Mouse (Mus musculus) adrenal gland, adult (tissue): ENCODE measurements around the gene Serpina3b.

Experiments
- DNase-seq, 2 experiments: peaks; one replicate each; pipeline ENCODE4 v3.0.0; 2022 to 2023; ENCODE audit warnings: low spot score in 1 of 2; ENCODE audit not compliant: inconsistent age in 2 of 2

The Serpina3b gene

DNA sequence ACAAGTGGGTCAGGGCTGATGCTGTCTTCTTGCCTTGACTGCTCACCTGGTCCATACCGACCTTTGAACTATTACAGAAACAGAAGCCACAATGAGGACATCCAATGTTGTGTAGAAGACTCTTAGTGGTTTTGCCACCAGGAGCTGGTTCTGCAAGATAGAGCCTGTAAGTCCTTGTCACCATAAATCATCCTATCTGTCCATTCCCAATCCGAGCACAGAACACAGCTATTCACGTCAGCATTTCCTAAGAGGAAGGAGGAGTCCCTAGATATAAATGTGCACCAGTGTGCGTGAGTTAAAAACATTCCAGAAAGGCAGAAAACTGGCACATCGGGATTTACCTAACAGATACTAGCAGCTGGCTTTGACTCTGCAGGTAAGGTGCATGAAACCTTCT is at the start of gene Serpina3b:
Gene Serpina3b, plus strand, starts transcription at position 301 of the 400 bp plus-strand sequence.
- DNase-seq = no peak

DNA sequence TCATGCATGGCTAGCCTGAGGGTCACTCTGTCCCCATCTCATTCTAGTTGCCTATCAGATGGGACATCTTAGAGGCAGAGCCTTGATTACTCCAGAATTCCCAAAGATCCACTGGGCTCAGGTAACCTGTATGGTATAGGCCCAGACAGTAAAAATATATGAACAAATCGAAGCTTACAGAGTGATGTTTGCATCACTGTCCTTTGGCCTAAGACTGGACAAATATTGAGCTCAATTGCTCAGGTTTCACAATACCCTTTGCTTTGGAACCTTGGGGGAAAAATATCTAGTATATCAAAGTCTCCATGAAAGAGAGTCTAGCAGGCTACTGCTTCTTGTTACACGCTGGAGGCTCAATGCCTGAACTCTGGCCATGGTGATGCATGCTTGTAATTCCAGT is 37.7 kb upstream of the Serpina3b start:
- DNase-seq = no peak

DNA sequence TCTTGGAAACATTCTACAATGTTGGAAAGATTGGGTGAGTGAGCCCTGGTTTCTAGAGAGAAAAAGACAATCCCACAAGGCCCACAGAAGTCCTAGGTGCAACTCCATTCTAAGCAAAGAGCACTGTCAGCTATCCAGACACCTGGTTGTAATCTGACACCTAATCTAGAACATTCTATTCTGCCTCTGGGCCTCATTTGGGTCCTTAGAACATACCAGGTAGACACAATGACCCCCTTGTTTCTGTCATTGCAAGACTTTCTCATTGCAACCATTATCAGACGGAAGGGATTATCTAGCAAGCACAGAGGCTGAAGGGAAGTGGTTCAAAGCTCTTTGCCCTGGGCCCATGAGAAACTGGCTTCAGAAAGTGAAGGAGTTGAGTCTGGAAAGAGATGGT is 36.5 kb upstream of the Serpina3b start:
- DNase-seq = no peak

DNA sequence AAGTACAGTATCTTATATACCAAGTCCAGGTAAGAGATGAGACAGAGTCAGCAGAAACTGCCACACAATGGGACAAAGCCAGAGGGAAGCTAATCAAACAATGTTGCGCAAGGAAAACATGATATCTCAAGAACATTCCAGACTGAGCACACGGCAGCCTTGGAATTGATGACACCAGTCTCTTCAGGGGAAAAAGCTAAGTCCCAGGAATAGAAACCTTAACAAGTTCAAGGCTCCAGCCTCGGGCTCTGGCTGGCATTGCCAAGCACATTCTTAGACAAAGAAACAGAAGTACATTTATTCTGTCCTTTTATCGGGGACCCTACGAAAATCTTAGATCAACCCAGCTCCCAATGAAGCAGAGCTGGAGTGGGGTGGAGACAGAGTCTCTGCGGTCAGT is 27.0 kb upstream of the Serpina3b start, which contains the start of gene Serpina5:
Gene Serpina5, plus strand, starts transcription at position 346 of the 400 bp plus-strand sequence.
- peak; percentile 47 to 58 for DNase-seq

DNA sequence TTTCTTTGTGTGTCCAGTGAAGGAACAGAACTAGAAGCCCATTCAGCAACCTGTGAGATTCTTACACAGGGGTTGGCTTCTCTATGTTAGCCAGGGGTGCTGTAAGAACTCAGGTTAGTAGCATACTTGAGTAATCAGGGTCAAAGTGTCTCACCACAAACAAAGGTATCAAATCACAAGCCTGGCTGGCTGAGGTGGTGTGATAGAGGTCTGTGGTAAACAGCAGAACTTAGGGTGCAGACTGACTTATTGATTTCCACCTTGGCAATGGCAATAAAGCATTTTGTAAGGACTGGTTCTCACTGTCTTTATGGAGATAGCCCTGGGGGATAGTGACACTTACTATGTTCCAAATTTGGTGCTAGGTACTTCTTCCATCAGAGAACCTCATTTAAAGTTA is 21.9 kb upstream of the Serpina3b start:
- no peak for DNase-seq

DNA sequence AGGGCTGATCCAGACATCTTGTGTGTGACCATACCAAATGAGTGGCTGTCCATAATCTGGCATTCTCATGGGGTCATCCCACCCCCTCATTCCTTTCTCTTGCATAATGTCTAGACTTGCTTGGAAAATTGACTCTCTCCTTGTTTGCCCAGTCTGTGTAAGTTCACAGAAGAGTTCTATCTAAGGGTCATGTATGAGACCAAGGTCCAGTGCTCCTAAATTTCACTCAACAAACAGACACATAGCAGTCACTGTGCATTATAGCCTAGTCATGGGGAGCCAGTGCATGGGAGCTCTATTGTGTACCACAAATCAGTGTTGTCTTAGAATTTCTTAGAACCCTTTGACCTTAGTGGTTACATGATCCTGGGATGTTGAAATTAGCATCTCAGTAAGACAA is 20.9 kb upstream of the Serpina3b start:
- no peak for DNase-seq

DNA sequence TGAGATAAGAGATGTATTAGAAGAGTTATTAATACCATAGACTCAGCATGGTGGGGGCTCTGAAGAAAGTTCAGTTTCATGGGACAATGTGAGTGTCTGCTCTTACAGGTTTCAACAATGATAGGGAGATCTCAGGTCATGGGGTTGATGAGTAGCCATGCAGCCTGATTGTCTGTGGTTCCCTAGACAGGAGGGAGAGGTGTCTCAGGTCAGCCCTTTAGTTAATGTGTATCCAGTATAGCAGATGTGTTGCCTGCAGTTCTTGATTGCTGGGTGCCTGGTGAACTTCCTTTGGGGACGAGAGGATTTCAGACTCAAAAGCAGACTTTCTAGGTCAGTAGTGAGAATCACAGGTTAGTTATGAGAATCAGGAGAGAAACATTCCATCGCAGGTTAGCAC is 19.3 kb upstream of the Serpina3b start:
- DNase-seq = no peak

DNA sequence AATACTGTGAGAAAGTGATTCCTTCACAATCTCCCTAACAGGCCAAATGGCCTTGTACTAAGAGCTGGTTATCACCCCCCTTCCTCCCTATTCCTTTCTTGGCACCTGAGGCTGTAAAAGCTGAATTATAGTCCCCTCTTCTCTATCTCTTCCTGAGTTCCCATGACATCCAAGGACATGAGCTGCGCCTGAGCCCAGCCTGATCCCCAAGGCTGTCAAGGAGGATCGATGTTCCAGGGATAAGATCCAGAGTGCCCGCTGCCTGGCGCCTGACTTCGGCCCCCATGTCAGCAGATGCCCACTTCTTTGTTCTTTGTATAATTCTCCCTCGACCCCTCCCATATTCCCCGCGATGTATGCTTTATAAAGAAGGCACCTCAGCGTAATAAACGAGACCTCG is 15.5 kb upstream of the Serpina3b start, which contains the start of gene Serpina3a:
Gene Serpina3a, plus strand, starts transcription at position 392 of the 400 bp plus-strand sequence.
- DNase-seq = peak; percentile 30 to 46

DNA sequence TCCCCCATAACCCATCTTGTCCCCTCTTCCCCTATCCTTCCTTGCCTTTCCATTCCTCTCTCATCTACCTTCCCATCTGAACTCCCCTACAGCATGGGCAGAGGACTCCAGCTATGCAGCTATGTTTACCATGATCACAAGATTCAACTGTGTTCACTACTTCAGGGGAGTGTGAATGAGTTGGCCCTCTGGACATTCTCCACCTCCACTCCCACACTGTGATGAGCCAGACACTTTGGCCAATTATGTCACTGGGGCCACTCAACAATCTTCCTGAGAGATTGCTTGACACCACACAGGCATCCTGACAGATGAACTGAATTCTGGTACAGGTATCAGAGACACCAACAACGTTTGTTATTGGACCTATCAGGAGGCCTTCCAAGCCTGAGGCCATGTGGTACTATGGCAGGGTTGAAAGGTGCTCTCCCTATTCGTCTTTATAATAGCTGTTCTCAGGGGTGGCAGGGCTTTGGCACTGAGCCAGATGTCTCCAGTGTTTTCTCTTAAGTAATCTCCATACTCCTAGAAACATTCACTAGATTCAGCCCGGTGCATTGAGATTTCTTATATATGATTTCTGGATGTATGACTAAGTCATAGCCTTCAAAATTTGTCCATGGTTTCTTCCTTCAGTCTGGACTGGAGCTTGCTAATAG is 12.7 kb upstream of the Serpina3b start:
- DNase-seq = no peak

DNA sequence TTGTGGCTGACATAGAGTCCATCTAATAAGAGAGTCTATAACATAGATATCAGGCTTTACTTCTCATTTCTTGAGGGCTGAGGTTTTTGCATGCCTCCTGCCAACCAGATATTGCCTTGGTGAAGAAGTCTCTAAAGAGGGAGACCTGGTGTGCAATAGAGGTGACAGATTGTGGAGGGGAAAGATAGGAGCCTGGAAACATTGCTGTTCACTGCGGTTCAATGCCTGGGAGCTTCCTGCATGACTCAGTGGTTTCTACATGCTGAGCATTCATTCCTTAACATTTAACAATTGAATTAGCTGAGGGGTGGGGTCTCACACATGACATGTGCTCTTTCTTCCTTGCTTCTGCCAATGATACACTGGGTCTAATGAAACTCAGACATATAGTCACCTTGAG is 4.7 kb upstream of the Serpina3b start:
- DNase-seq = no peak

DNA sequence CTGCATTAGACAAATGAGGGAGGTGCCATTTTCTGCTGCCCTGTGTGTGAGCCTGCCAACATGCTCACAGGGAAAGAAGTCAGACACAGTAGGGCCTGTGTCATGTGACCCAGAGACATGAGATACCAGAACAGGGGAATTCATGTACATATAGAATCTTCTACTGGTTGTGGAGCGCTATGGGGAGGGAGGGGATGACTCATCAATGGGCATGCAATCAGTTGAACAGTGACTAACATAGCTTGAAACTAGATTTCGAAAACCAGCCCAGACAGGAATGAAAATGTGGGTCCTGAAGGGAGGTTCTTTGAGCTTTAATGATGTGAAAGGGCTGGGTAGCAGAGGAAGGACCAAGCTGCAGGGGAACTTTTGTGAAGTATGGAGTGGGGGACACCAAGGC is 3.8 kb upstream of the Serpina3b start:
- DNase-seq = peak in 1 of 2 experiments; percentile 43

DNA sequence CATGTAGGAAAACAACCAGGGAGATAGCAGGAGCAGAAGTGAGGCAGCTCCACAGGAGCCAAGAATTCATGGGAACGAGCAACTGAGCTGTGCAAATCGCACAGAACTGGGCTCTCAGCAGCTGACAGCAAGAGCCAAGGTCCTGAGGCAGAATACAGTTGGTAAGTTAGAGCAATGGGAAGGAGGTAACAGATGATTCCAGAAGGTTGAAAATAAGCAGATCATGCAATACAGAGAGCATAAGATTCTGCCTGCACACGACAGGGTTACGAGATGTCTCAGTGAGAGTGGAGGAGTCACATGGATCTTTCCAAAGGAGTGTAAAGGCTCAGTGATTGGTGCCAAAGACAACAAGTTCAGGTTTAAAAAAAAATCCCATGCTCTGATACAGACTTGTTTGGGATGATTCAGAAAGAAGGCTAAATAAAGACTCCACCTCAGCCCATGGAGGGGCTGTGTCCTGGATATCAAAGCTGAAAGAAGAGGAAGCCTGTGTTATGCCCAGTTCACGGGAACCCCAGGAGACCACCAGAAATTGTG is 2.7 kb upstream of the Serpina3b start:
- DNase-seq = no peak

DNA sequence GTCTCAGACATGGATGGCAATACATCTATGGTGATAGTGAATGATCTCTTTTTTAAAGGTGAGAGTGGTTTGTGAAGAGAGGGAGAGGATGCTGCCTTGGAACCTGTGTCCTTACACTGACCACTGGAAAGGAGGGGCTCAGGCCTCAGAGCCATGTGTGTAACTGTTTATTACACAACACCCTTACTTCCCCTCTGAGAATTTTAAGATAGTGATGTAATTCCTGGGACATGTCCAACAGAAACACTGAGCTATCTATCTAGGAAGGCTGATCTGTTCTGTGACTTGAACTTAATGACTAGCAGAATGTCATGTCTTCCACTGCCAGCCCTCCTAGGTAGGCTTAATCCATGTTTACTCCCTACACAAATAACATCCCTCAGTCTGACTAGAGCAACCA is 3.2 kb downstream of the Serpina3b start:
- DNase-seq = peak in 1 of 2 experiments; percentile 52

DNA sequence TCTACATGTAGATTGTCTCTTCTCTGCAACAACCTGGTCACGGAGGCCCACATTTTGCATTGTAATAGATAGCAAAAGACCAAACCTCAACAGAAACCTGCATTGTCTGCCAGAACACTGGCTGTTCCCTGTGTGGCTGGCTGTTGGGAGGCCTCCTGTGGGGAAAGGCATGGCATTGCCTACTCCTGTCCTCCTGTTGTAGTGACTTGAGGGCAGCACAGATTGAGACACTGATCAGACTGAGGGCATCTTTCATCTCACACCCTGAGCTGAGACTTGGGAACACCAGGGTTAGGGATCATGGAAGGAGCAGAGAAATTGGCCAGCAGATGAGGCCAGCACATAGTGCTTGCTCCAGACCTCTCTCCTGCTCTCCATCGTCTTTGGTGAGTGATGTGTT is 10.4 kb downstream of the Serpina3b start:
- no peak for DNase-seq

DNA sequence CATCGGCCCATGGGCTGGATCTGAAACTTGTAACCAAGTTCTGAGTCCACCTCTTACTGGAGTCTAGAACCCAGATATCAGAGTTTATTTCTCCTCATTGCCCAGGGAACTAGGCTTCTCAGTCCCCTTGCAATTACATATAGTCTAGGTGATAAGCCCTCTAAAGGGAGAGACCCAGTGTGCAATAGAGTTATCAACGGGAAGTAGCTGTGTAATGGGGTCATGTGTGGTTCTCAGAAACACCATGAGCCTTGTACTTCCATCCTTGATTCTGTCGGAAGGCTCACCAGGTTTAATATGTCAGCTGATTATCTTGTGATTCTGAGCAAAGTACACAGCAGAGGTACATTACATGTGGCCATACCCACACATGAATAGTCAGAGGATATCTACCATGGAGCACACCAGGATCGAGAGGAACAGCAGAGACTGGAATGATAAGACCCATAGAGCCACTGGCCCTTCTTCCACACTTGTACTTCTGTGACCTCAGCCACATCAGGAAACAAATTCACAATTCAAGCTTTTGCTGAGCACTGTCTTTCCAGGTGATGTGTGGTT is 12.8 kb downstream of the Serpina3b start:
- DNase-seq = no peak

DNA sequence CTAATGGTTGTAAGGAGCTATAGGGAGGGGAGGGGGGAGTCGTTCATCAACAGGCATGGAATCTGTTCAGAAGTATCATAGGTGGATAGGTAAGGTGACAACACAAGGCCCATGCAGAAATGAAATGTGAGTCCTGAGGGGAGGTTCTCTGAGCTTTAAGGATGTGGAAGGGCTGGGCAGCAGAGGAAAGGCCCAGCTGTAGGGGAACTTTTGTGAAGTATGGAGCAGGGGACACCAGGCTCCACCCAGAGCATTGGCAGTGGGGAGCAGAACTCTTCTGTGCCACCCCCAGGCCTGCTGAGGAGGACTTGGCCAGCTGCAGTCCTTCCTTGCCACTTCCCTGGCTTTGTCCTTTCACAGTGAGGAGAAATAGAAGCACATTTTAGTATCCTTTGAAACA is 13.7 kb downstream of the Serpina3b start:
- DNase-seq = no peak

DNA sequence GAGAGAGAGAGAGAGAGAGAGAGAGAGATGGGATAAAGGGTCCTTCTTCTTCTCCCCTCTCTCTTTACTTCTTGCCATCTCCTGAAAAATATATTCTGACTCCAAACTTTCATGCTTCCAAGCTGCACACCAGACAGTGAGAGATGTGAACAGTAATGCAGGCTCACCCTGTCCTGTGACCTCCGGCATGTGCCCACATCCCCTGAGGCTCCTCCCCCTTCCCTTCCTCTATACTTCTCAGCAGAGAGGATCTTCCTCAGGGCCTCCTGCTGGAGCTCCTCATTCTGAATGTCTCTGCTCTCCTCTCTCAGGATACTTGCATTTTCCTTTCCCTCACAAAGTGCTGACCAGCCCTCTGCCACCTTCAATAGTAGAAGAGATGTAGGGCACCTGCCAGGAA is 14.6 kb downstream of the Serpina3b start:
- no peak for DNase-seq

DNA sequence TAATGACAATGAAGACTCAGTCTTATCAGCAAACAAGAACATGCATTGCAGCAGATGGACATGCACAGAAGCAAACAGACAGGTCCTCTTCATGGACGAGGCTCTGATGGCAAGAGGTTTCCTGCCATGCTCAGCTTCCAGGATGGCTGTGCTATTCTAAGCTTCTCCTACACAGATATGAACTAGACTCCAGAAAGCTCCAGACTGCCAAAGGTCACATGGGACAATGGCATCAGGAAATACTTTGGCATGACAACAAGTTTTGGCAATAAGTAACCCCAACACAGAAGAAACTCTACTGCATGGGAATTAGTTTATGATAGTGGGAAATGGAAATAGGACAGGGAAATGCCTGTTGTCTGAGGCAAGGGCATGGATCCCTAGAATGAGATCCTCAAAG is 15.5 kb downstream of the Serpina3b start:
- DNase-seq = no peak

DNA sequence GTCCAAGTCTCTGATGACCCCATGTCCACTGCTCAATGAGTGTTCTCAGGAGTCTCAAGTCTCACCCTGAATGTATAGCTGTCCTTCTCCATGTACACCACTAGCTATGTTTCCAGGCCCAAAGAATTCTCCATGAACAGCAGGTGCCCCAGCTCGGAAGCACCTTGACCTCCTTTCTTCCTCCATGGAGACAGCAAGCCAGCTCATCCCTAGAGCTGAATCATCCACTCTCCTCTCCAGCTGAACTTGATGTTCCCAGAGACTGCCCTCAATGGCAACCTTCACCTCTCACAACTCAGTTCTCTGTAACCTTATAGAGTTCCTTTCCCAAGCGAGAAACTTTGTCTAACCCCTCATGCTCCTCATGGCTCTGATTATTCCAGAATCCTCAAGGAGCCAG is 17.8 kb downstream of the Serpina3b start:
- peak; percentile 56 to 72 for DNase-seq

DNA sequence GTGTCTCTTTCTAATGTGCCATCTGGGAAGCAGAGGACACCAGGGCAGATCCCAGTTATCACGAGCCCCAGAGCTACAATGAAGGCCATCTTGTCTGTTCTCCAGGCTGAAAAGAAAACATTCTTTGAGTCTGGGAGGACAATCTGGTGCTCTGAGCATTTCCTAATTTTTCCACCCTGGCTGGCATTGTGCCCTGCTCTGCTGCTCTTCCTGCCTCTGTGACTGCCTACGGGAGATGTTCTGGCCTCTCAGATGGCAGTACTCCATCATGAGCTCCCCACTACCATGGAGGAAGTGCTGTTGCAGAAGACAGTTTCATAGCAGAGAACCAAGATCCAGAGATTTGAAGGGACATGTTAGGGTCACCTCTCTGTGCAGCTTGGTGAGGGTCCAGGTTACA is 24.2 kb downstream of the Serpina3b start:
- no peak for DNase-seq

DNA sequence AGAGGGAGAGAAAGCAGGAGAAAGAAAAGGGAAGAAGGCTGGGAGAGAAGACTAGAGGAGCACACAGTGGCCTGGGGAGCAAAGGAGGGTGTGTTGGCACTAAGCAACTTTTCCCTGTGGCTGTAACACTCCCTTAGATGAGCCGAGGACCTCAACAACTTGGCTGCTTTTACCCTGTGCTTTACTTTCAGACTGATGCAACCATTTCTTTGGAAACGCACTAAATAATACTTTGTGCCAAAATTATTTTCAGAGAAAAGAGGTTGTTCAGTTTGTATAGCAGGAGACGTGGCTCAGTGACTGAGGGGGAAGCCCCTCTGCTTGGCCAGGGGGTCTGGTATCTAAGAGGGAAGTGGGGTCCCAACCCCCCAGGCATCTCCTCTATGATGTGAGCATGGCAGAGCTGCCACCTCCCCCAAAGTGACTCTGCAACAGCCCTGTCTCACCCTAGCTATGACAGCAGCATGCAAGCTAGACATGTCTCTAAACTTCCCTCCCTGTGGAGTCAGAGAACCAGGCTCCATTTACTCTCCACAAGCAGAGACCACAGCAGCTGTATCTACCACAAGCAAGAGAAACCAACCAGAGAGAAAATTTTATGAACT is 25.3 kb downstream of the Serpina3b start:
- peak in 1 of 2 experiments; percentile 43 for DNase-seq

DNA sequence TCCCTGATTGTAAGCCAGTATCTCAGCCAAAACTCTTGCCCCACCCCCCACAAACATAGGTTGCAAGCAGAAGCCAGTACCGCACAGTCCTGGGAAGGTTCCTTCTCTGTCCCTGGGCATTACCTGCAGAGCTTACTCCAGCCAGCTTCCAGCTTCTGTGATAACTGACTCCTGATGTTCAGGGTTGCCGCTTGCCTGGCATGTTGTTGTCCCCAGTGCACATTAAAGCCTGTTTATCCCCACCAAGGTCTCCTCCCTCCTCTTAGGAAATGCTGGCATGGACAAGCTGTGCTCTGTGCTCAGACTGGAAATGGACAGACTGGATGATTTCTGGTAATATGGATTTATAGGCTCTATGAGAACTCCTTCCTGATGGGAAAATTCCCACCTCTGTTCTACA is 25.9 kb downstream of the Serpina3b start, which contains the start of gene Serpina3c:
Gene Serpina3c, minus strand, starts transcription at position 215 of the 400 bp plus-strand sequence.
- DNase-seq = peak in 1 of 2 experiments; percentile 46
